Mouse (Mus musculus): Measurements from ENCODE around the gene Rnd1.

DNA sequence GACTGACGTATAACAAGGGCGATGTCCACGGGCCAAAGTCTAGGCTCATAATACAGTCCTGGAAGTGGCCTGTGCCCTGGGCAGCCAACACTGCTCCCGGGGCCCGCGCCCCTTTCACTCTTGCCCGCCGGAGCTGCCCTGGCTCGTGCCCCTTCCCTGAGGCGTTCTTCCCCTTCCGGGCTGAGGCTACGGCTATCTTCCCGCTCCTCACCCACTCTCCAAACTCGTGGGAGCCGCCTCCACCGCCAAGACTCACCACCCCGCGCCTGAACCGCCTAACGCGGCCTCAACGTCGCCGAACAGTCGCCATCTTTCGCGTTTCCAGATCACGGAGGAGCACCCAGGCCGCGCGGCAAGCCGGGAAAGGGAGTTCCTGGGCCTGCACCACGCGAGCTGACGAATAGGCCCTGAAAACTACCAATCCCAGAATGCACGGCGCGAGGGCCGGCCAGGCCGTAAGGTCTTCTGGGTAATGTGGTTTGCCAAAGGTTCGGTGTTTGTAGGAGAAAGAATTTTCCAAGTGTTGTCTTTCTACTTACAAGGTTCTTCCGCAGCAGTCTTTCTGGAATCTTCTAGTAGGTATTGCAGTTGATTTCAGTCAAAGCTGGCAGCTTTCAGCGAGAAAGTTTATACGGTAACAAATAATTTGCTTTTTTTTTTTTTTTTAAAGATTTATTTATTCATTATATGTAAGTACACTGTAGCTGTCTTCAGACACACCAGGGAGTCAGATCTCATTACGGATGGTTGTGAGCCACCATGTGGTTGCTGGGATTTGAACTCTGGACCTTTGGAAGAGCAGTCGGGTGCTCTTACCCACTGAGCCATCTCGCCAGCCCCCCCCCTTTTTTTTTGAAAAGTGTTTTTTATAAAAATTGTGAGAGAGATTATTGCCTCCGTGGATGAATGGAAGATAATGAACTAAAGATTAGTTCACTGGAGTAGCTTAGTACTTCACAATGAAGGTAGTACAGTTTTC, 14.4 kb downstream of the Rnd1 start, which contains the start of gene Ddx23:
- TF ChIP-seq CTCF (IDR thresholded peaks at IDR 0.05; ENCODE audit: low read depth) (no peak), EP300 (IDR thresholded peaks at IDR 0.05; ENCODE audit: low read depth) (no peak)

Data from liver, embryonic 14.5 days (tissue).